Mouse (Mus musculus): ENCODE results near the gene Purb.
"Not testable (repeated sequence)": the region's sequence is repeated elsewhere in the genome, so short reads cannot be mapped to it uniquely, and the experiment has no call there.

GRCm38 (mm10) chr11:6419156-6419555 is 56.6 kb downstream of the Purb start:
- not testable (repeated sequence) for TF ChIP-seq CTCF (conservative IDR thresholded peaks at IDR 0.05; ENCODE audit: low read length); POU5F1 (IDR thresholded peaks at IDR 0.05; ENCODE audit: borderline replicate concordance, low read length)
